Mouse (Mus musculus): ENCODE results near the gene Fancg. TPM values are rescaled to one million over a fixed set of nuclear protein-coding genes. Genes with fewer than 3 reads are reported as not detected.
"Not testable (repeated sequence)": the region's sequence is repeated elsewhere in the genome, so short reads cannot be mapped to it uniquely, and the experiment has no call there.

Fancg gene
- polyA plus RNA-seq, 1 experiment from 2014 or later, result 17.4 TPM

GRCm38 (mm10) chr4:43005765-43006164 is 4.5 kb downstream of the Fancg start:
- H3K27ac ChIP-seq, result no peak overlapping the region
- no peak for ATAC-seq (ENCODE audit: low FRiP score, low read depth)
- WGBS, result 51% methylated on average over 2 of the region's 2 CpGs
- no peaks in the 10 kb centered on the region for H3K27me3 ChIP-seq (replicated peaks)
- no peak overlapping the region for H3K9ac ChIP-seq
- H3K9me3 ChIP-seq, result no peaks in the 10 kb centered on the region
- H3K4me1 ChIP-seq, result peaks cover 12% of the 10 kb centered on the region
- H3K36me3 ChIP-seq, result peaks cover 12% of the 10 kb centered on the region; the same call in 1 of the 2 replicates
- no peak overlapping the region for H3K4me3 ChIP-seq
- no peak overlapping the region for H3K4me2 ChIP-seq (replicated peaks)

- Histone ChIP-seq H3K4me3 (no peak overlapping the region), H3K4me2 (replicated peaks) (no peak overlapping the region), H3K27ac (no peak overlapping the region), H3K27me3 (replicated peaks) (no peaks in the 10 kb centered on the region), H3K4me1 (peaks cover 10% of the 10 kb centered on the region), H3K36me3 (peaks cover 12% of the 10 kb centered on the region; the same call in 1 of the 2 replicates), H3K9me3 (no peaks in the 10 kb centered on the region), H3K9ac (no peak overlapping the region)
- ATAC-seq (ENCODE audit: low FRiP score, low read depth), result no peak
- WGBS, result 91% methylated on average over 3 of the region's 3 CpGs
Measured at GRCm38 (mm10) chr4:43004951-43005350, 5.4 kb downstream of the Fancg start.

GRCm38 (mm10) chr4:43002756-43003439 is 7.4 kb downstream of the Fancg start:
- H3K4me3 ChIP-seq, result no peak overlapping the region
- H3K9ac ChIP-seq, result no peak overlapping the region
- no peak overlapping the region for H3K27ac ChIP-seq
- no peaks in the 10 kb centered on the region for H3K27me3 ChIP-seq (replicated peaks)
- H3K36me3 ChIP-seq, result peaks cover 12% of the 10 kb centered on the region; the same call in 1 of the 2 replicates
- no peak for ATAC-seq (ENCODE audit: low FRiP score, low read depth)
- H3K4me1 ChIP-seq, result peaks cover 12% of the 10 kb centered on the region
- no peak overlapping the region for H3K4me2 ChIP-seq (replicated peaks)
- no peaks in the 10 kb centered on the region for H3K9me3 ChIP-seq
- WGBS, result 81% methylated on average over 12 of the region's 12 CpGs

- no peak overlapping the region for H3K4me3 ChIP-seq
- WGBS, result 77% methylated on average over 2 of the region's 2 CpGs
- no peak overlapping the region for H3K9ac ChIP-seq
- H3K9me3 ChIP-seq, result no peaks in the 10 kb centered on the region
- ATAC-seq (ENCODE audit: low FRiP score, low read depth), result no peak
- peaks cover 22% of the 10 kb centered on the region for H3K4me1 ChIP-seq
- no peak overlapping the region for H3K27ac ChIP-seq
- no peak overlapping the region for H3K4me2 ChIP-seq (replicated peaks)
- H3K36me3 ChIP-seq, result peaks cover 5% of the 10 kb centered on the region; the same call in 1 of the 2 replicates
- no peaks in the 10 kb centered on the region for H3K27me3 ChIP-seq (replicated peaks)
Measured at GRCm38 (mm10) chr4:43001272-43001671, 9.0 kb downstream of the Fancg start.

- H3K4me2 ChIP-seq (replicated peaks), result peak within 1 kb of the TSS; percentile 72
- H3K27me3 ChIP-seq (replicated peaks); H3K9me3 ChIP-seq: not testable (repeated sequence)
- peaks cover 11% of the 10 kb centered on the region for H3K36me3 ChIP-seq
- peak within 1 kb of the TSS; percentile 94 for H3K4me3 ChIP-seq
- peaks cover 22% of the 10 kb centered on the region for H3K4me1 ChIP-seq
- H3K9ac ChIP-seq, result peak within 1 kb of the TSS; percentile 96
- peak within 1 kb of the TSS; percentile 99 for H3K27ac ChIP-seq
- peak; percentile 99 for ATAC-seq (ENCODE audit: low FRiP score, low read depth)
- WGBS, result under 1% methylated on average over 54 of the region's 56 CpGs
Measured at GRCm38 (mm10) chr4:43000141-43000986, 9.9 kb downstream of the Fancg start, which contains the start of gene Vcp. Gene Vcp, minus strand, starts transcription at chr4:43000507.

GRCm38 (mm10) chr4:42999451-43000140 is 10.7 kb downstream of the Fancg start:
- H3K27ac ChIP-seq, result peak overlapping the region; percentile 99
- H3K36me3 ChIP-seq, result peaks cover 14% of the 10 kb centered on the region
- H3K27me3 ChIP-seq (replicated peaks), result no peaks in the 10 kb centered on the region
- whole genome bisulfite sequencing, result under 1% methylated on average over 51 of the region's 51 CpGs
- H3K4me2 ChIP-seq (replicated peaks), result peak overlapping the region; percentile 72
- peak; percentile 85 for ATAC-seq (ENCODE audit: low FRiP score, low read depth)
- H3K4me3 ChIP-seq, result peak overlapping the region; percentile 94
- H3K9me3 ChIP-seq, result no peaks in the 10 kb centered on the region
- H3K4me1 ChIP-seq, result peaks cover 22% of the 10 kb centered on the region
- peak overlapping the region; percentile 96 for H3K9ac ChIP-seq

GRCm38 (mm10) chr4:42998022-42998421 is 12.3 kb downstream of the Fancg start:
- ATAC-seq (ENCODE audit: low FRiP score, low read depth), result no peak
- H3K36me3 ChIP-seq, result peaks cover 29% of the 10 kb centered on the region
- peak overlapping the region; percentile 94 for H3K4me3 ChIP-seq
- peaks cover 22% of the 10 kb centered on the region for H3K4me1 ChIP-seq
- WGBS, result 65% methylated on average over 2 of the region's 2 CpGs
- H3K27ac ChIP-seq, result no peak overlapping the region
- peak overlapping the region; percentile 96; the same call in 1 of the 2 replicates for H3K9ac ChIP-seq
- H3K4me2 ChIP-seq (replicated peaks), result peak overlapping the region; percentile 72
- no peaks in the 10 kb centered on the region for H3K27me3 ChIP-seq (replicated peaks)
- no peaks in the 10 kb centered on the region for H3K9me3 ChIP-seq

- Histone ChIP-seq H3K4me1 (no peaks in the 10 kb centered on the region), H3K36me3 (peaks cover 96% of the 10 kb centered on the region), H3K27me3 (replicated peaks) (no peaks in the 10 kb centered on the region), H3K9me3 (no peaks in the 10 kb centered on the region), H3K27ac (no peak overlapping the region), H3K4me2 (replicated peaks) (no peak overlapping the region), H3K4me3 (no peak overlapping the region), H3K9ac (no peak overlapping the region)
- ATAC-seq (ENCODE audit: low FRiP score, low read depth), result no peak
- 81% methylated on average over 1 of the region's 1 CpGs for WGBS
Measured at GRCm38 (mm10) chr4:42988296-42988695, 22.0 kb downstream of the Fancg start.

GRCm38 (mm10) chr4:42980467-42980866 is 29.8 kb downstream of the Fancg start:
- H3K36me3 ChIP-seq, result peaks cover 76% of the 10 kb centered on the region

GRCm38 (mm10) chr4:42978062-42978461 is 32.2 kb downstream of the Fancg start:
- Histone ChIP-seq H3K4me1 (no peaks in the 10 kb centered on the region), H3K27ac (no peak overlapping the region), H3K27me3 (replicated peaks) (no peaks in the 10 kb centered on the region), H3K4me3 (no peak overlapping the region), H3K9me3 (no peaks in the 10 kb centered on the region), H3K9ac (no peak overlapping the region), H3K36me3 (peaks cover 52% of the 10 kb centered on the region), H3K4me2 (replicated peaks) (no peak overlapping the region)
- no peak for ATAC-seq (ENCODE audit: low FRiP score, low read depth)
- WGBS, result 94% methylated on average over 4 of the region's 4 CpGs

More at GRCm38 (mm10) chr4:42980467-42980866, 29.8 kb downstream of the Fancg start:
- H3K4me3 ChIP-seq; H3K4me2 ChIP-seq (replicated peaks); H3K9me3 ChIP-seq; ATAC-seq (ENCODE audit: low FRiP score, low read depth); H3K9ac ChIP-seq; H3K27ac ChIP-seq; H3K27me3 ChIP-seq (replicated peaks); H3K4me1 ChIP-seq: not testable (repeated sequence)
- 91% methylated on average over 8 of the region's 8 CpGs for WGBS

- no peaks in the 10 kb centered on the region for H3K27me3 ChIP-seq (replicated peaks)
- peaks cover 19% of the 10 kb centered on the region for H3K36me3 ChIP-seq
- no peak overlapping the region for H3K27ac ChIP-seq
- no peak overlapping the region for H3K4me2 ChIP-seq (replicated peaks)
- no peaks in the 10 kb centered on the region for H3K9me3 ChIP-seq
- H3K9ac ChIP-seq, result no peak overlapping the region
- 84% methylated on average over 5 of the region's 5 CpGs for WGBS
- H3K4me1 ChIP-seq, result no peaks in the 10 kb centered on the region
- no peak for ATAC-seq (ENCODE audit: low FRiP score, low read depth)
- H3K4me3 ChIP-seq, result no peak overlapping the region
Measured at GRCm38 (mm10) chr4:42973868-42974267, 36.4 kb downstream of the Fancg start.

GRCm38 (mm10) chr4:42972952-42973351 is 37.4 kb downstream of the Fancg start:
- no peak overlapping the region for H3K4me3 ChIP-seq
- no peaks in the 10 kb centered on the region for H3K27me3 ChIP-seq (replicated peaks)
- H3K36me3 ChIP-seq, result peaks cover 11% of the 10 kb centered on the region
- H3K9me3 ChIP-seq, result no peaks in the 10 kb centered on the region
- no peak overlapping the region for H3K27ac ChIP-seq
- H3K4me2 ChIP-seq (replicated peaks), result no peak overlapping the region
- H3K9ac ChIP-seq, result no peak overlapping the region
- ATAC-seq (ENCODE audit: low FRiP score, low read depth), result no peak
- 79% methylated on average over 4 of the region's 4 CpGs for WGBS
- H3K4me1 ChIP-seq, result no peaks in the 10 kb centered on the region
